Mouse (Mus musculus) embryonic facial prominence, embryonic 12.5 days (tissue): ENCODE data around the gene Fyn. TPM values are rescaled to one million over a fixed set of nuclear protein-coding genes. Genes with fewer than 3 reads are reported as not detected.

Experiments used
- ATAC-seq: fragments of 200-750 bp; cut with Nextera tagmentation; 2 replicates; pipeline ENCODE4 v1.8.0; 2017; ENCODE audit not compliant: insufficient number of reproducible peaks, insufficient read depth, low FRiP score, low TSS enrichment
- H3K27ac ChIP-seq: fragments of 300-500 bp; sonication (generic); 2 replicates; pipeline ENCODE4 v1.5.1; 2016; ENCODE audit warnings: mild to moderate bottlenecking
- H3K27me3 ChIP-seq: fragments of 300-500 bp; sonication (generic); 2 replicates; pipeline ENCODE4 v1.6.1; 2016; ENCODE audit warnings: mild to moderate bottlenecking, moderate library complexity
- H3K36me3 ChIP-seq: fragments of 300-500 bp; sonication (generic); 2 replicates; pipeline ENCODE4 v1.6.1; 2016; ENCODE audit warnings: mild to moderate bottlenecking
- H3K4me1 ChIP-seq: fragments of 300-500 bp; sonication (generic); 2 replicates; pipeline ENCODE4 v1.6.1; 2016
- H3K4me2 ChIP-seq: fragments of 300-500 bp; sonication (generic); replicated peaks from 2 replicates; pipeline ENCODE4 v1.6.1; 2016; ENCODE audit warnings: mild to moderate bottlenecking, moderate library complexity
- H3K4me3 ChIP-seq: fragments of 300-500 bp; sonication (generic); 2 replicates; pipeline ENCODE4 v1.5.1; 2016; ENCODE audit warnings: mild to moderate bottlenecking
- H3K9ac ChIP-seq: fragments of 300-500 bp; sonication (generic); 2 replicates; pipeline ENCODE4 v1.6.1; 2016; ENCODE audit warnings: mild to moderate bottlenecking, moderate library complexity
- H3K9me3 ChIP-seq: fragments of 300-500 bp; sonication (generic); 2 replicates; pipeline ENCODE4 v1.6.1; 2016; ENCODE audit warnings: mild to moderate bottlenecking, moderate library complexity
- WGBS: fragments of 180-500 bp; shearing (Covaris S2); methylation state at CpG from one replicate; pipeline ENCODE4 v1.1.7; 2016; 5-methylcytosine and 5-hydroxymethylcytosine counted together
- polyA plus RNA-seq: library from polyadenylated mRNA; unstranded; fragments of >200 nt; fragmentation: Nextera tagmentation; extraction: Ambion mirVana; gene quantifications from 2 replicates; pipeline ENCODE4 v1.2.1, GENCODE M21; 2016

Fyn gene
- polyA plus RNA-seq, 1 experiment from 2014 or later: 41.8 TPM

- H3K27ac ChIP-seq: no peak overlapping the region
- no peaks in the 10 kb centered on the region for H3K9me3 ChIP-seq
- WGBS: 44% methylated on average over 9 of the region's 9 CpGs
- H3K36me3 ChIP-seq: no peaks in the 10 kb centered on the region
- no peak overlapping the region for H3K4me3 ChIP-seq
- no peak overlapping the region for H3K4me2 ChIP-seq
- no peak for ATAC-seq
- H3K4me1 ChIP-seq: peaks cover 47% of the 10 kb centered on the region
- H3K9ac ChIP-seq: no peak overlapping the region
- no peaks in the 10 kb centered on the region for H3K27me3 ChIP-seq
Observed at GRCm38 (mm10) chr10:39505007-39505406, 136.4 kb downstream of the Fyn start.

GRCm38 (mm10) chr10:39505621-39506020 is 137.0 kb downstream of the Fyn start:
- WGBS: 77% methylated on average over 7 of the region's 7 CpGs
- ATAC-seq: no peak
- no peak overlapping the region for H3K4me3 ChIP-seq
- no peak overlapping the region for H3K9ac ChIP-seq
- H3K36me3 ChIP-seq: no peaks in the 10 kb centered on the region
- H3K27ac ChIP-seq: no peak overlapping the region
- H3K4me2 ChIP-seq: no peak overlapping the region
- H3K4me1 ChIP-seq: peaks cover 53% of the 10 kb centered on the region
- H3K9me3 ChIP-seq: no peaks in the 10 kb centered on the region
- no peaks in the 10 kb centered on the region for H3K27me3 ChIP-seq

- no peaks in the 10 kb centered on the region for H3K9me3 ChIP-seq
- no peak for ATAC-seq
- no peak overlapping the region for H3K4me3 ChIP-seq
- H3K4me2 ChIP-seq: no peak overlapping the region
- H3K4me1 ChIP-seq: peaks cover 53% of the 10 kb centered on the region
- H3K36me3 ChIP-seq: no peaks in the 10 kb centered on the region
- no peak overlapping the region for H3K27ac ChIP-seq
- H3K9ac ChIP-seq: no peak overlapping the region
- H3K27me3 ChIP-seq: no peaks in the 10 kb centered on the region
- WGBS: 87% methylated on average over 12 of the region's 12 CpGs
Observed at GRCm38 (mm10) chr10:39506353-39506752, 137.7 kb downstream of the Fyn start.

- H3K36me3 ChIP-seq: no peaks in the 10 kb centered on the region
- no peaks in the 10 kb centered on the region for H3K9me3 ChIP-seq
- H3K27me3 ChIP-seq: no peaks in the 10 kb centered on the region
- ATAC-seq: no peak
- peaks cover 49% of the 10 kb centered on the region for H3K4me1 ChIP-seq
- no peak overlapping the region for H3K9ac ChIP-seq
- H3K27ac ChIP-seq: no peak overlapping the region
- WGBS: 86% methylated on average over 7 of the region's 7 CpGs
- H3K4me2 ChIP-seq: no peak overlapping the region
- H3K4me3 ChIP-seq: no peak overlapping the region
Observed at GRCm38 (mm10) chr10:39506831-39507230, 138.2 kb downstream of the Fyn start.

GRCm38 (mm10) chr10:39508801-39509200 is 140.1 kb downstream of the Fyn start:
- Histone ChIP-seq H3K9me3 (no peaks in the 10 kb centered on the region), H3K27ac (no peak overlapping the region), H3K4me1 (peaks cover 44% of the 10 kb centered on the region), H3K27me3 (no peaks in the 10 kb centered on the region), H3K36me3 (no peaks in the 10 kb centered on the region), H3K4me3 (no peak overlapping the region), H3K9ac (no peak overlapping the region), H3K4me2 (no peak overlapping the region)
- ATAC-seq: no peak
- WGBS: 87% methylated on average over 5 of the region's 5 CpGs

- Histone ChIP-seq H3K4me1 (peaks cover 42% of the 10 kb centered on the region), H3K9me3 (no peaks in the 10 kb centered on the region), H3K9ac (no peak overlapping the region), H3K27me3 (no peaks in the 10 kb centered on the region), H3K4me3 (no peak overlapping the region), H3K27ac (no peak overlapping the region), H3K36me3 (peaks cover 4% of the 10 kb centered on the region), H3K4me2 (no peak overlapping the region)
- no peak for ATAC-seq
- WGBS: 57% methylated on average over 8 of the region's 8 CpGs
Observed at GRCm38 (mm10) chr10:39509937-39510336, 141.3 kb downstream of the Fyn start.

GRCm38 (mm10) chr10:39512631-39513314 is 144.1 kb downstream of the Fyn start:
- no peak for ATAC-seq
- H3K27me3 ChIP-seq: no peaks in the 10 kb centered on the region
- H3K9me3 ChIP-seq: no peaks in the 10 kb centered on the region
- no peak overlapping the region for H3K4me2 ChIP-seq
- H3K9ac ChIP-seq: no peak overlapping the region
- no peak overlapping the region for H3K27ac ChIP-seq
- 80% methylated on average over 14 of the region's 14 CpGs for WGBS
- peaks cover 17% of the 10 kb centered on the region for H3K36me3 ChIP-seq
- H3K4me3 ChIP-seq: no peak overlapping the region
- peaks cover 28% of the 10 kb centered on the region for H3K4me1 ChIP-seq

- no peak overlapping the region for H3K4me2 ChIP-seq
- 95% methylated on average over 8 of the region's 8 CpGs for WGBS
- H3K27ac ChIP-seq: no peak overlapping the region
- H3K9ac ChIP-seq: no peak overlapping the region
- H3K9me3 ChIP-seq: no peaks in the 10 kb centered on the region
- peaks cover 19% of the 10 kb centered on the region for H3K4me1 ChIP-seq
- no peak overlapping the region for H3K4me3 ChIP-seq
- H3K27me3 ChIP-seq: no peaks in the 10 kb centered on the region
- peaks cover 17% of the 10 kb centered on the region for H3K36me3 ChIP-seq
- no peak for ATAC-seq
Observed at GRCm38 (mm10) chr10:39514916-39515315, 146.3 kb downstream of the Fyn start.

- Histone ChIP-seq H3K9ac (no peak overlapping the region), H3K4me2 (no peak overlapping the region), H3K27ac (no peak overlapping the region), H3K36me3 (peaks cover 17% of the 10 kb centered on the region), H3K9me3 (no peaks in the 10 kb centered on the region), H3K4me1 (peaks cover 12% of the 10 kb centered on the region), H3K4me3 (no peak overlapping the region), H3K27me3 (no peaks in the 10 kb centered on the region)
- no peak for ATAC-seq
- 86% methylated on average over 6 of the region's 6 CpGs for WGBS
Observed at GRCm38 (mm10) chr10:39516541-39517133, 148.0 kb downstream of the Fyn start.

GRCm38 (mm10) chr10:39517375-39517774 is 148.7 kb downstream of the Fyn start:
- Histone ChIP-seq H3K36me3 (peaks cover 17% of the 10 kb centered on the region), H3K4me2 (no peak overlapping the region), H3K27ac (0 out of 2 replicates have a peak overlapping the region, but pooled peaks have one; percentile 26), H3K9me3 (no peaks in the 10 kb centered on the region), H3K4me1 (peaks cover 20% of the 10 kb centered on the region), H3K9ac (no peak overlapping the region), H3K27me3 (no peaks in the 10 kb centered on the region), H3K4me3 (no peak overlapping the region)
- ATAC-seq: peak; percentile 62; the same call in 1 of the 2 replicates
- WGBS: 64% methylated on average over 9 of the region's 9 CpGs

GRCm38 (mm10) chr10:39518232-39518631 is 149.6 kb downstream of the Fyn start:
- H3K4me2 ChIP-seq: no peak overlapping the region
- H3K36me3 ChIP-seq: peaks cover 17% of the 10 kb centered on the region
- no peak overlapping the region for H3K9ac ChIP-seq
- H3K9me3 ChIP-seq: no peaks in the 10 kb centered on the region
- WGBS: 58% methylated on average over 8 of the region's 8 CpGs
- no peaks in the 10 kb centered on the region for H3K27me3 ChIP-seq
- H3K4me3 ChIP-seq: no peak overlapping the region
- H3K27ac ChIP-seq: no peak overlapping the region; the same call in 1 of the 2 replicates
- H3K4me1 ChIP-seq: peaks cover 28% of the 10 kb centered on the region
- ATAC-seq: no peak

GRCm38 (mm10) chr10:39518859-39519258 is 150.2 kb downstream of the Fyn start:
- no peak overlapping the region for H3K4me2 ChIP-seq
- peak overlapping the region; percentile 46; the same call in 1 of the 2 replicates for H3K27ac ChIP-seq
- no peaks in the 10 kb centered on the region for H3K9me3 ChIP-seq
- ATAC-seq: no peak
- no peak overlapping the region for H3K4me3 ChIP-seq
- peaks cover 17% of the 10 kb centered on the region for H3K36me3 ChIP-seq
- WGBS: 71% methylated on average over 3 of the region's 3 CpGs
- H3K27me3 ChIP-seq: no peaks in the 10 kb centered on the region
- H3K9ac ChIP-seq: no peak overlapping the region
- peaks cover 31% of the 10 kb centered on the region for H3K4me1 ChIP-seq
